Mouse (Mus musculus): ENCODE results near the gene Barx1. TPM values are rescaled to one million over a fixed set of nuclear protein-coding genes. Genes with fewer than 3 reads are reported as not detected.
A peak's percentile ranks its signal among the peaks of the same experiment; 100 is the strongest.

The Barx1 gene
- total and polyA plus RNA-seq, 3 experiments = not detected

- peaks cover 3% of the 10 kb centered on the region; the same call in 1 of the 2 replicates for H3K79me2 ChIP-seq (ENCODE audit: control insufficient read depth, insufficient read depth, low read length, poor library complexity)
- H3K9me3 ChIP-seq (replicated peaks; ENCODE audit: insufficient read depth, low read length) = no peaks in the 10 kb centered on the region
- H3K4me1 ChIP-seq (ENCODE audit: control insufficient read depth in 1 of 2, insufficient read depth in 2 of 2, low read length in 2 of 2) = peaks cover 0 to 11% of the 10 kb centered on the region in 2 experiments; a peak in 1 of 4 replicates
- peak overlapping the region; percentile 79 to 86 for H3K4me3 ChIP-seq (ENCODE audit: control insufficient read depth in 1 of 2, insufficient read depth in 1 of 2, low read depth in 2 of 2, low read length in 2 of 2)
- H3K36me3 ChIP-seq (ENCODE audit: control insufficient read depth in 1 of 2, insufficient read depth in 2 of 2, low read length in 2 of 2) = peaks cover 0 to 5% of the 10 kb centered on the region in 2 experiments; a peak in 2 of 4 replicates
- peak overlapping the region; percentile 92 for H3K9ac ChIP-seq (ENCODE audit: control insufficient read depth, low read depth, low read length, poor library complexity, severe bottlenecking)
- H3K27ac ChIP-seq (ENCODE audit: control insufficient read depth, low read depth, low read length) = peak overlapping the region; percentile 67
- DNase-seq (ENCODE audit: low read depth, low spot score) = peak; percentile 76
- no peaks in the 10 kb centered on the region for H3K27me3 ChIP-seq (ENCODE audit: control insufficient read depth in 1 of 2, insufficient read depth in 2 of 2, low read length in 2 of 2)
- TF ChIP-seq RCOR1 (IDR thresholded peaks at IDR 0.05; ENCODE audit: low read depth, low read length) (0 out of 2 replicates have a peak, but pooled peaks have one; percentile 7), ZNF384 (IDR thresholded peaks at IDR 0.05; ENCODE audit: low read depth, low read length) (no peak), UBTF (IDR thresholded peaks at IDR 0.05; ENCODE audit: borderline replicate concordance, insufficient read depth, low read depth, low read length) (no peak), E2F4 (IDR thresholded peaks at IDR 0.05; ENCODE audit: borderline replicate concordance, low read depth, low read length) (no peak), TAL1 (IDR thresholded peaks at IDR 0.05; ENCODE audit: low read length) (no peak), MAX (IDR thresholded peaks at IDR 0.05; ENCODE audit: low read length) (peak; percentile 72), SIN3A (IDR thresholded peaks at IDR 0.05; ENCODE audit: low read length) (peak; percentile 73; the same call in 1 of the 2 replicates), HCFC1 (IDR thresholded peaks at IDR 0.05; ENCODE audit: low read depth, low read length) (peak; percentile 46; the same call in 1 of the 2 replicates), ZC3H11A (IDR thresholded peaks at IDR 0.05; ENCODE audit: low read depth, low read length) (no peak), POLR2AphosphoS2 (IDR thresholded peaks at IDR 0.05; ENCODE audit: low read length) (no peak), BHLHE40 (IDR thresholded peaks at IDR 0.05; ENCODE audit: borderline replicate concordance, low read depth, low read length) (peak; percentile 69; the same call in 1 of the 2 replicates), POLR2A (IDR thresholded peaks at IDR 0.05; ENCODE audit: control insufficient read depth in 1 of 2, insufficient read depth in 1 of 2, low read depth in 1 of 2, low read length in 2 of 2, poor library complexity in 1 of 2) (no peak), MXI1 (IDR thresholded peaks at IDR 0.05; ENCODE audit: low read depth, low read length) (0 out of 2 replicates have a peak, but pooled peaks have one; percentile 36), EP300 (IDR thresholded peaks at IDR 0.05; ENCODE audit: low read depth in 1 of 2, low read length in 2 of 2) (no peak), USF1 (IDR thresholded peaks at IDR 0.05; ENCODE audit: low read depth, low read length) (peak; percentile 95), USF2 (IDR thresholded peaks at IDR 0.05; ENCODE audit: borderline replicate concordance in 1 of 2, insufficient read depth in 1 of 2, low read depth in 1 of 2, low read length in 2 of 2) (peak; percentile 69 to 73; a peak in 3 of 4 replicates), SMC3 (IDR thresholded peaks at IDR 0.05; ENCODE audit: low read depth, low read length) (no peak), MEF2A (IDR thresholded peaks at IDR 0.05; ENCODE audit: extremely low read depth, insufficient replicate concordance, low read depth, low read length, poor library complexity, severe bottlenecking) (no peak), JUND (IDR thresholded peaks at IDR 0.05; ENCODE audit: low read depth, low read length) (no peak), TBP (IDR thresholded peaks at IDR 0.05; ENCODE audit: low read depth, low read length) (no peak), MYC (IDR thresholded peaks at IDR 0.05; ENCODE audit: low read depth, low read length) (no peak), CTCF (IDR thresholded peaks at IDR 0.05 in 2 of 3, conservative IDR thresholded peaks at IDR 0.05 in 1 of 3; ENCODE audit: control insufficient read depth in 1 of 3, insufficient read depth in 1 of 3, low read depth in 2 of 3, low read length in 3 of 3, poor library complexity in 1 of 3, severe bottlenecking in 1 of 3) (no peak), CHD1 (IDR thresholded peaks at IDR 0.05; ENCODE audit: low read depth, low read length) (no peak)
Observed at GRCm38 (mm10) chr13:48624968-48625398, 37.8 kb upstream of the Barx1 start.

Data from MEL (cell line).